Mouse (Mus musculus) midbrain, embryonic 16.5 days (tissue): Measurements from ENCODE around the gene Ifit1. TPM values are rescaled to one million over a fixed set of nuclear protein-coding genes. Genes with fewer than 3 reads are reported as not detected.

Experiments
- ATAC-seq: fragments of 200-750 bp; cut with Nextera tagmentation; 2 replicates; pipeline ENCODE4 v1.8.0; 2017; ENCODE audit warnings: moderate TSS enrichment
- H3K27ac ChIP-seq: fragments of 300-500 bp; sonication (generic); 2 replicates; pipeline ENCODE4 v1.5.1; 2014; ENCODE audit warnings: mild to moderate bottlenecking, low read length, mixed read lengths
- H3K27me3 ChIP-seq: fragments of 300-500 bp; sonication (generic); 2 replicates; pipeline ENCODE4 v1.6.1; 2014; ENCODE audit warnings: low read depth, low read length, mixed read lengths; ENCODE audit not compliant: control insufficient read depth, insufficient read depth
- H3K36me3 ChIP-seq: fragments of 300-500 bp; sonication (generic); 2 replicates; pipeline ENCODE4 v1.6.1; 2014; ENCODE audit warnings: mild to moderate bottlenecking, low read length, moderate library complexity, mixed read lengths; ENCODE audit not compliant: control insufficient read depth, insufficient read depth
- H3K4me1 ChIP-seq: fragments of 300-500 bp; sonication (generic); 2 replicates; pipeline ENCODE4 v1.6.1; 2014; ENCODE audit warnings: mild to moderate bottlenecking, low read length, mixed read lengths; ENCODE audit not compliant: control insufficient read depth, insufficient read depth
- H3K4me2 ChIP-seq: fragments of 300-500 bp; sonication (generic); 2 replicates; pipeline ENCODE4 v1.6.1; 2014; ENCODE audit warnings: mild to moderate bottlenecking, low read length, mixed read lengths
- H3K4me3 ChIP-seq: fragments of 300-500 bp; sonication (generic); 2 replicates; pipeline ENCODE4 v1.5.1; 2014; ENCODE audit warnings: low read depth, mild to moderate bottlenecking, low read length, moderate library complexity, mixed read lengths
- H3K9ac ChIP-seq: fragments of 300-500 bp; sonication (generic); 2 replicates; pipeline ENCODE4 v1.6.1; 2014; ENCODE audit warnings: low read depth, low read length, mixed read lengths
- H3K9me3 ChIP-seq: fragments of 300-500 bp; sonication (generic); replicated peaks from 2 replicates; pipeline ENCODE4 v1.6.1; 2014; ENCODE audit warnings: mild to moderate bottlenecking, low read length, mixed read lengths; ENCODE audit not compliant: control insufficient read depth, poor library complexity, severe bottlenecking
- WGBS: fragments of 180-500 bp; shearing (Covaris S2); extraction: QIAGEN DNeasy Blood & Tissue Kit; methylation state at CpG from one replicate; pipeline ENCODE4 v1.1.7; 2014; 5-methylcytosine and 5-hydroxymethylcytosine counted together
- polyA plus RNA-seq: library from polyadenylated mRNA; unstranded; fragments of >200 nt; fragmentation: Nextera tagmentation; extraction: Ambion mirVana; gene quantifications from 2 replicates; pipeline ENCODE4 v1.2.1, GENCODE M21; 2015

The Ifit1 gene
- polyA plus RNA-seq, 1 experiment from 2014 or later: 0.29 TPM

GRCm38 (mm10) chr19:34673476-34673875 lies 32.8 kb downstream of the Ifit1 start:
- no peaks in the 10 kb centered on the region for H3K27me3 ChIP-seq
- no peak overlapping the region for H3K4me3 ChIP-seq
- no peak overlapping the region for H3K9ac ChIP-seq
- no peaks in the 10 kb centered on the region for H3K4me1 ChIP-seq
- 54% methylated on average over 7 of the region's 7 CpGs for WGBS
- no peak overlapping the region for H3K4me2 ChIP-seq
- H3K36me3 ChIP-seq: no peaks in the 10 kb centered on the region
- ATAC-seq: no peak
- no peak overlapping the region for H3K27ac ChIP-seq
- no peaks in the 10 kb centered on the region for H3K9me3 ChIP-seq

GRCm38 (mm10) chr19:34678428-34678827 lies 37.8 kb downstream of the Ifit1 start:
- WGBS: 95% methylated on average over 4 of the region's 4 CpGs
- ATAC-seq: no peak

GRCm38 (mm10) chr19:34684857-34685256 lies 44.2 kb downstream of the Ifit1 start:
- no peaks in the 10 kb centered on the region for H3K36me3 ChIP-seq
- H3K9me3 ChIP-seq: no peaks in the 10 kb centered on the region
- no peaks in the 10 kb centered on the region for H3K27me3 ChIP-seq
- 80% methylated on average over 1 of the region's 1 CpGs for WGBS
- H3K4me1 ChIP-seq: no peaks in the 10 kb centered on the region
- ATAC-seq: 0 out of 2 replicates have a peak, but pooled peaks have one; percentile 54
- H3K4me3 ChIP-seq: no peak overlapping the region
- H3K4me2 ChIP-seq: no peak overlapping the region
- no peak overlapping the region for H3K9ac ChIP-seq
- H3K27ac ChIP-seq: no peak overlapping the region

More at GRCm38 (mm10) chr19:34678428-34678827, 37.8 kb downstream of the Ifit1 start:
- Histone ChIP-seq H3K27ac (no peak overlapping the region), H3K4me2 (no peak overlapping the region), H3K4me3 (no peak overlapping the region), H3K36me3 (no peaks in the 10 kb centered on the region), H3K9ac (no peak overlapping the region), H3K27me3 (no peaks in the 10 kb centered on the region), H3K4me1 (no peaks in the 10 kb centered on the region), H3K9me3 (no peaks in the 10 kb centered on the region)

GRCm38 (mm10) chr19:34685530-34685929 lies 44.9 kb downstream of the Ifit1 start:
- no peak overlapping the region for H3K4me3 ChIP-seq
- no peak overlapping the region for H3K27ac ChIP-seq
- WGBS: 100% methylated on average over 1 of the region's 1 CpGs

DNA sequence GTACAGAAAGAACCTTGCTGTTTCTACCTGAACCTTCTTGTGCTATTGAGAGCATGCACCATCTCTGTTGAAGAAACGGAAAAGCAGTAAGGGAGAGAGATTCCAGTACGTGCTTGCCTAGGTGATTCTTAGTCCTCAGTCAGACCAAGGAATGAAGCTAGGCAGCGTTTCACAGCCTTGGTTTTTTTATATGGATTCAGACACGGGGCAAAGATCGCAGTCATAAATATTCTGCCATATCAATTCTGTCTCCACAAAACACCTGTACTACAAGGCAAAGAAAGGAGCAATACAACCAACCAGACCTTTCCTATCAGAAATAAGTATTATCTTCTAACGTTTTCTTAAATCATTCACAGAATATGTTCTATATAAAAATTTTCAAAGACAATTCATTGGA lies 50.7 kb downstream of the Ifit1 start:
- no peaks in the 10 kb centered on the region for H3K36me3 ChIP-seq
- H3K9ac ChIP-seq: no peak overlapping the region
- no peak for ATAC-seq
- no peaks in the 10 kb centered on the region for H3K27me3 ChIP-seq
- no peaks in the 10 kb centered on the region for H3K9me3 ChIP-seq
- H3K27ac ChIP-seq: no peak overlapping the region
- H3K4me2 ChIP-seq: no peak overlapping the region
- H3K4me3 ChIP-seq: no peak overlapping the region
- no peaks in the 10 kb centered on the region for H3K4me1 ChIP-seq
- 91% methylated on average over 6 of the region's 6 CpGs for WGBS

More at GRCm38 (mm10) chr19:34685530-34685929, 44.9 kb downstream of the Ifit1 start:
- Histone ChIP-seq H3K27me3 (no peaks in the 10 kb centered on the region), H3K36me3 (no peaks in the 10 kb centered on the region), H3K4me2 (no peak overlapping the region), H3K9me3 (no peaks in the 10 kb centered on the region), H3K9ac (no peak overlapping the region), H3K4me1 (no peaks in the 10 kb centered on the region)
- no peak for ATAC-seq

- H3K4me3 ChIP-seq: no peak overlapping the region
- H3K4me2 ChIP-seq: no peak overlapping the region
- H3K36me3 ChIP-seq: no peaks in the 10 kb centered on the region
- 95% methylated on average over 8 of the region's 8 CpGs for WGBS
- H3K27ac ChIP-seq: no peak overlapping the region
- H3K27me3 ChIP-seq: no peaks in the 10 kb centered on the region
- no peak for ATAC-seq
- no peaks in the 10 kb centered on the region for H3K9me3 ChIP-seq
- H3K9ac ChIP-seq: no peak overlapping the region
- H3K4me1 ChIP-seq: no peaks in the 10 kb centered on the region
These were observed 55.8 kb downstream of the Ifit1 start for GRCm38 (mm10) chr19:34696352-34696986.

DNA sequence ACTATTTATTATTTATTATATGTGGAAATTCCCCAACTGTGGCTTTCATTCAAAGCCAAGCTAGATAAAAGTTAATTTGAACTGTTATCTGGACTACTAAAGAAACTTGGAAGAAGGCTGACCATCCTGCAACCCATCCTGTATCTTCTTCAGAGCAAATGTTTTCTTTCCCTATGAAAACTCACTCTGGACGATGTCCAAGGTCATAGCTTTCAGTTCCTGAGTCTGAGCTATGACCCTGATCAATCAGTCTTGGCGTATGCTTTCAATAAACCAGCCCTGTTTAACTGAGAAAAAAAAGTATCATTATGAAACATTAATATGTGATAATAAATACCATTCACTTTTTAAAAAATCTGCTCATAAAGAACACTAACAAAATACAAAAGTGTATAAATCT lies 56.8 kb downstream of the Ifit1 start:
- no peak for ATAC-seq
- no peak overlapping the region for H3K27ac ChIP-seq
- H3K9me3 ChIP-seq: no peaks in the 10 kb centered on the region
- H3K36me3 ChIP-seq: no peaks in the 10 kb centered on the region
- 81% methylated on average over 2 of the region's 2 CpGs for WGBS
- no peaks in the 10 kb centered on the region for H3K4me1 ChIP-seq
- H3K9ac ChIP-seq: no peak overlapping the region
- H3K4me2 ChIP-seq: no peak overlapping the region
- H3K27me3 ChIP-seq: no peaks in the 10 kb centered on the region
- H3K4me3 ChIP-seq: no peak overlapping the region

DNA sequence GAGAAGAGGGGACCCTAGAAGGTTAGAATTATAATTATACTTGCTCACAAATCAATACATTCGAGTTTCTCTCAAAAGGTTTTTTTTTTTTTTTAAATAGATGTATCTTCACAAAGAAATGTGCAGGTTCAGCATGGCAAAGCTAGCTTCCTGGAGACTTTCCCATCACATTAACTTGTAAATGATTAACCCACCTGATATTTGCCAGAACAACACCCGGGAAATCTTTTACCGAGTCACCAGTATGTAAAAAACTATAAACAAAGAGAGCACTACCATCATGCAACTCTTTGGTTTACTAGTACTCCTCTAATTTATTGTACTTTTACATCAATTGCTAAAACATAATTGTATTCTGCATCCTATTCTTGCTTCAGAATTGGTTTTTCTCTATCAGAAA lies 57.8 kb downstream of the Ifit1 start:
- H3K9ac ChIP-seq: no peak overlapping the region
- ATAC-seq: no peak

GRCm38 (mm10) chr19:34698852-34699251 lies 58.2 kb downstream of the Ifit1 start:
- Histone ChIP-seq H3K27ac (no peak overlapping the region), H3K27me3 (no peaks in the 10 kb centered on the region), H3K9ac (no peak overlapping the region), H3K4me3 (no peak overlapping the region), H3K4me1 (no peaks in the 10 kb centered on the region), H3K9me3 (no peaks in the 10 kb centered on the region), H3K36me3 (no peaks in the 10 kb centered on the region), H3K4me2 (no peak overlapping the region)
- 43% methylated on average over 1 of the region's 1 CpGs for WGBS
- no peak for ATAC-seq

More for the DNA sequence above, 57.8 kb downstream of the Ifit1 start:
- Histone ChIP-seq H3K27me3 (no peaks in the 10 kb centered on the region), H3K4me2 (no peak overlapping the region), H3K36me3 (no peaks in the 10 kb centered on the region), H3K9me3 (no peaks in the 10 kb centered on the region), H3K4me3 (no peak overlapping the region), H3K27ac (no peak overlapping the region), H3K4me1 (no peaks in the 10 kb centered on the region)
- WGBS: 90% methylated on average over 3 of the region's 3 CpGs
